Comparison of ENCODE assay signal across 1 mouse cellular context in the genomic region with DNA sequence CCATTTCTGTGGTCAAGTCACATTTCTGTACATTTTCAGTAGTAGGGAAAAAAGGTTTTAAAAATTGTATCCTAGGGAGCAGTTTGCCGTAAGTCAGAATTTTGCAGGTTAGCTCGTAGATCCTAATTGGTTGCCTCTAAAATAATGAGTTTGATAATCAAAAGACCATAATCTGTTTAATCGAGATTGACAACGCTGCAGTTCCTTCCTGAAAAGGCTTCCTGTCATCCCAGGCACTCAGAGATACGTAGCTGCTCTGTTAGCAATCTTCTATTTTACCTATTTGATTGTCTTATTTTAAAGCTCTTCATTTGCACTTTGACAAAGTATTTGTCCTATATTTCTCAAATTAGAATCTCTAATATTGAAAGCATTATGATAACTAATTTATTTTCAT.
TF ChIP-seq lines count a peak whose summit lies in the region.

No protein-coding gene starts in this region.

TF ChIP-seq in MEL, 35 proteins besides CTCF, POLR2A, EP300 and RAD21 (continued from another document):
- TF ChIP-seq ELF1 (IDR thresholded peaks at IDR 0.05; ENCODE audit: low read depth, low read length) = 0 out of 2 replicates have a peak, but pooled peaks have one; percentile 12
- no peak; the same call in 1 of the 2 replicates for TF ChIP-seq SIN3A (IDR thresholded peaks at IDR 0.05; ENCODE audit: low read length)
- TF ChIP-seq ZMIZ1 (IDR thresholded peaks at IDR 0.05; ENCODE audit: low read depth, low read length) = no peak
- no peak for TF ChIP-seq CHD2 (IDR thresholded peaks at IDR 0.05; ENCODE audit: low read length)
- no peak for TF ChIP-seq POLR2AphosphoS2 (IDR thresholded peaks at IDR 0.05; ENCODE audit: low read length)
